Mouse (Mus musculus) kidney, postnatal 0 days (tissue): ENCODE measurements around the gene Nrd1. TPM values are rescaled to one million over a fixed set of nuclear protein-coding genes. Genes with fewer than 3 reads are reported as not detected.
A peak's percentile ranks its signal among the peaks of the same experiment; 100 is the strongest.

ENCODE experiments used
- ATAC-seq: fragments of 200-750 bp; cut with Nextera tagmentation; replicated peaks from 2 replicates; pipeline ENCODE4 v1.8.0; 2017; ENCODE audit warnings: low read depth, moderate number of reproducible peaks, moderate TSS enrichment, moderate library complexity; ENCODE audit not compliant: low FRiP score
- DNase-seq: peaks from one replicate; pipeline ENCODE4 v3.0.0-alpha.2; 2016; ENCODE audit warnings: low spot score
- H3K27ac ChIP-seq: fragments of 300-500 bp; sonication (generic); 2 replicates; pipeline ENCODE4 v1.5.1; 2014; ENCODE audit warnings: mild to moderate bottlenecking
- H3K27me3 ChIP-seq: fragments of 300-500 bp; sonication (generic); 2 replicates; pipeline ENCODE4 v1.6.1; 2014; ENCODE audit warnings: low read length, mixed read lengths; ENCODE audit not compliant: insufficient read depth
- H3K36me3 ChIP-seq: fragments of 300-500 bp; sonication (generic); 2 replicates; pipeline ENCODE4 v1.6.1; 2014; ENCODE audit warnings: low read length, mixed read lengths; ENCODE audit not compliant: insufficient read depth
- H3K4me1 ChIP-seq: fragments of 300-500 bp; sonication (generic); replicated peaks from 2 replicates; pipeline ENCODE4 v1.6.1; 2014; ENCODE audit warnings: antibody characterized with exemption, low read length, mixed read lengths; ENCODE audit not compliant: insufficient read depth
- H3K4me2 ChIP-seq: fragments of 300-500 bp; sonication (generic); 2 replicates; pipeline ENCODE4 v1.6.1; 2014; ENCODE audit warnings: mild to moderate bottlenecking, low read length, moderate library complexity, mixed read lengths
- H3K4me3 ChIP-seq: fragments of 300-500 bp; sonication (generic); replicated peaks from 2 replicates; pipeline ENCODE4 v1.5.1; 2014; ENCODE audit warnings: low read depth, low read length
- H3K9ac ChIP-seq: fragments of 300-500 bp; sonication (generic); 2 replicates; pipeline ENCODE4 v1.6.1; 2014; ENCODE audit warnings: low read depth, low read length
- H3K9me3 ChIP-seq: fragments of 300-500 bp; sonication (generic); replicated peaks from 2 replicates; pipeline ENCODE4 v1.6.1; 2016; ENCODE audit warnings: low read length, inconsistent platforms, mixed read lengths
- CTCF ChIP-seq: IDR thresholded peaks from 2 replicates; pipeline ENCODE4 v1.5.1; 2016; ENCODE audit warnings: antibody characterized with exemption, low read depth, mild to moderate bottlenecking, moderate library complexity
- WGBS: fragments of 180-500 bp; shearing (Covaris S2); extraction: QIAGEN DNeasy Blood & Tissue Kit; methylation state at CpG from one replicate; pipeline ENCODE4 v1.1.7; 2014; 5-methylcytosine and 5-hydroxymethylcytosine counted together
- polyA plus RNA-seq: library from polyadenylated mRNA; unstranded; fragments of >200 nt; fragmentation: Nextera tagmentation; extraction: Ambion mirVana; gene quantifications from 2 replicates; pipeline ENCODE4 v1.2.1, GENCODE M21; 2015

Nrd1 gene
- polyA plus RNA-seq, 1 experiment from 2014 or later, result 43.5 TPM

DNA sequence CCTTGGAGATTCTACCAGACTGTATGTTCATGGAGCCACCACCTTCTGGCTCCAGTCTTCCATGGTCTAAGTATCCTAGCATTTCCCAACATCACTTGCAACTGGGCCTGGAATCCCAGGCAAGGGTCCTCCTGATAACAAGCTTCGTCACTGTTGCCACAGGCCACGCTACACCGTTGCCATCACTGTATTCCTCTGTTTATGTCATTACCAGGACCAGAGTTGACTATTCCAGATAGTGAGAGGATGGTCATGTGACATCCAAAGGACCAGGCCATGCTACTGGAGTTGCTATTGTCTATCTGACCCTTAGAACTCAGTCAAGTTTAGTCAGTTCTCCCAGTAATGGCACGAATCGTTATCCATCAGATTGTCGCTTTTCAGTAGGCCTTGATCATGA is 9.9 kb upstream of the Nrd1 start:
- Histone ChIP-seq H3K27ac (no peak overlapping the region), H3K4me1 (no peaks in the 10 kb centered on the region), H3K4me2 (no peak overlapping the region), H3K27me3 (no peaks in the 10 kb centered on the region), H3K36me3 (no peaks in the 10 kb centered on the region), H3K9me3 (no peaks in the 10 kb centered on the region), H3K9ac (no peak overlapping the region), H3K4me3 (no peak overlapping the region)
- ATAC-seq (no peak), DNase-seq (no peak)
- TF ChIP-seq CTCF, result no peak
- WGBS, result 89% methylated on average over 6 of the region's 6 CpGs

DNA sequence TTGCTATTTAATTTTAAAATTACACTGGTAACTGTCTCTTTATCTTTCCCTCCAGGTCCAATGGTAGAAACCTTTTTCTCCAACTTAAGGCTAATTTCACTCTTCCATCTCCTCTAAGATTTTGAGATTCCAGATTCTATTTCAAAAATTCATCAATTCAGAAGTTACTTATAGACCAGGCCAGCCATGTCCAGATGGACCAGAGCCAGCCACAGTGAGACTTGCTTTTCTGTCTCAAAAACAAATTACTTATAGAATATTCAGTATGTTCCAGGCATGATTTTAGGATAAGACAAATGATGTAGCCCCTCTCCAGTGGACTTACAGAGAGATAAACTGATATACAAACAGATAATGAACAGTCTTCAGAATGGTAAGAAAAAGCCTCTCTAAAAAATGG is 8.6 kb upstream of the Nrd1 start:
- TF ChIP-seq CTCF, result no peak

DNA sequence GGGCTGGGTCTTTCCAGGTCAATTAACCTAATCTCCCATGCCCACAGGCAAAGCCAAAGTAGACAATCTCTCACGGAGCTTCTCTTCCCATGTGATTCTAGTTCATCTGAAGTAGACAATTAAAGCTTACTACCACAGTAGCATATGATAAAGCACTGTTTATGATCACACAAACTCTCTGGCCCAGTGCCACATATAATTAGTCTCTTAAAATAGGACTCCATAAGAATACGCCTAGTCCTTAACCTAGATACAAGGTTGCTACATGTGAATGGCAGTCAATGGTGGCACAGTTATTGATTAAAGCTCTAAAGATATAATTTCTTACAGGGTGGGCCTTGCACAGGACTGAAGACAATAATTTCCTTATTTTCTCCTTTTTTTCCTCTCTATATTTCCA is 7.5 kb upstream of the Nrd1 start:
- Histone ChIP-seq H3K27ac (no peak overlapping the region), H3K27me3 (no peaks in the 10 kb centered on the region), H3K9me3 (no peaks in the 10 kb centered on the region), H3K9ac (no peak overlapping the region), H3K36me3 (no peaks in the 10 kb centered on the region), H3K4me1 (no peaks in the 10 kb centered on the region), H3K4me2 (no peak overlapping the region), H3K4me3 (no peak overlapping the region)
- whole genome bisulfite sequencing, result 57% methylated on average over 2 of the region's 2 CpGs
- TF ChIP-seq CTCF, result no peak
- ATAC-seq, result no peak
- DNase-seq, result no peak

More for the DNA sequence above, 8.6 kb upstream of the Nrd1 start:
- no peak overlapping the region for H3K4me3 ChIP-seq
- H3K36me3 ChIP-seq, result no peaks in the 10 kb centered on the region
- ATAC-seq (no peak), DNase-seq (no peak)
- H3K4me2 ChIP-seq, result no peak overlapping the region
- H3K9me3 ChIP-seq, result no peaks in the 10 kb centered on the region
- H3K27me3 ChIP-seq, result no peaks in the 10 kb centered on the region
- H3K9ac ChIP-seq, result no peak overlapping the region
- no peaks in the 10 kb centered on the region for H3K4me1 ChIP-seq
- no peak overlapping the region for H3K27ac ChIP-seq

DNA sequence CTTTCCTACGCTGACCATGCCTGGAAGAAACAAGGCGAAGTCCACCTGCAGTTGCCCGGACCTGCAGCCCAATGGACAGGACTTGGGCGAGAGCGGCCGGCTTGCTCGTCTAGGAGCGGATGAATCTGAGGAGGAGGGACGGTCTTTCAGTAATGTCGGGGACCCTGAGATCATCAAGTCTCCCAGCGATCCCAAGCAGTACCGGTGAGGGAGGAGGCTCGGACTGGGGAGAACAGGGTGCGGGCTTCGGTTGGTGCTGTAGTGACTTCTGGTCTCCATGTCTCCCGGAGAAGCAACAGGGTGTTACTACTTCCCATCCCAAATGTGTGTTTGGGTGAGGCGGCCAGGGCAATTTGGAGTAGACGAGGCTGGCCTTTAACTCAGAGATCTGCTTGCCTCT is 506 bp downstream of the Nrd1 start:
- no peaks in the 10 kb centered on the region for H3K36me3 ChIP-seq
- no peaks in the 10 kb centered on the region for H3K27me3 ChIP-seq
- H3K27ac ChIP-seq, result peak overlapping the region; percentile 96
- H3K4me2 ChIP-seq, result peak overlapping the region; percentile 76
- no peaks in the 10 kb centered on the region for H3K9me3 ChIP-seq
- peak overlapping the region; percentile 85 for H3K9ac ChIP-seq
- ATAC-seq (no peak; the same call in 1 of the 2 replicates), DNase-seq (peak; percentile 64)
- H3K4me3 ChIP-seq, result peak overlapping the region; percentile 77
- TF ChIP-seq CTCF, result no peak
- no peaks in the 10 kb centered on the region; the same call in 1 of the 2 replicates for H3K4me1 ChIP-seq
- WGBS, result under 1% methylated on average over 18 of the region's 18 CpGs

DNA sequence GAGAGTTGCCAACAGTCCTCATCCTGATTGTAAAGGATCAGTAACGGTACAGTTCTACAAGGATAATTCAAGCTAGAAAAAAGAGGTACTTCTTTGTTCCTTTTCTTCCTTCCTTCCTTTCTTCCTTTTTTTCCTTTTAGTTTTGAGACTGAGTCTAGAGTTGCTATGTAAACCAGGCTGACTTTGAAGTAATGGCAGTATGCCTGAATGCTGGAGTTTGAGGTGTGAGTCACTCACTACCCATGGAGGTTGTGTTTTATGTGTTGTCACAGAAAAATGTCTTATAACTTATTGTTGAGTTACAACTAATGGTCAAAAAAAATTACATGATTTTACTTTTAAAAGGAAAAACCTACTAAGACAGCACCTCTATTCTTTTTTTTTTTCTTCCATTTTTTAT is 7.6 kb downstream of the Nrd1 start:
- WGBS, result 89% methylated on average over 1 of the region's 1 CpGs
- ATAC-seq (no peak), DNase-seq (no peak)
- H3K27ac ChIP-seq, result no peak overlapping the region
- TF ChIP-seq CTCF, result no peak
- no peaks in the 10 kb centered on the region for H3K27me3 ChIP-seq
- H3K36me3 ChIP-seq, result peaks cover 4% of the 10 kb centered on the region; the same call in 1 of the 2 replicates
- H3K4me2 ChIP-seq, result no peak overlapping the region
- H3K4me1 ChIP-seq, result no peaks in the 10 kb centered on the region
- no peak overlapping the region for H3K4me3 ChIP-seq
- no peak overlapping the region for H3K9ac ChIP-seq
- H3K9me3 ChIP-seq, result no peaks in the 10 kb centered on the region

DNA sequence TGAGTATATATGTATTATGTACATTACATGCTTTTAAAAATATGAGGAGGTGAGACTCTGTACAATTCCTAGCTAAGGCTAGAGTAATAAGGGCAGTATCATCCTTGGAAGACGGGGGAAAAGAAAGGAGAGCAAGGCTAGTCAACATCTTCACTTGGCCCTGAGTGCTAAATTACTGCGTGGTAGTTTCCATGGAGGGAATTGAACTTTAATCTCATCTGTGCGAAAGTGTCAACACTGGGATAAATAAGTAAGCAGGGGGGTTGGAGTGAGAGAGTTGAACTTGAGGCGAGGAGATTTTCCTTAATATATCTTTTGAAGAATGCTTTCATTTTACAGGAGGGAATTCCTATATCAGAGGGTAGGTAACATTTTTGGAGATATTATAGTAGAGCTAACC is 13.6 kb downstream of the Nrd1 start:
- Histone ChIP-seq H3K36me3 (peaks cover 7% of the 10 kb centered on the region), H3K9ac (no peak overlapping the region), H3K27ac (no peak overlapping the region), H3K4me1 (no peaks in the 10 kb centered on the region), H3K4me2 (no peak overlapping the region), H3K27me3 (no peaks in the 10 kb centered on the region), H3K9me3 (no peaks in the 10 kb centered on the region), H3K4me3 (no peak overlapping the region)
- DNase-seq (no peak), ATAC-seq (no peak)
- WGBS, result 96% methylated on average over 4 of the region's 4 CpGs
- TF ChIP-seq CTCF, result no peak

DNA sequence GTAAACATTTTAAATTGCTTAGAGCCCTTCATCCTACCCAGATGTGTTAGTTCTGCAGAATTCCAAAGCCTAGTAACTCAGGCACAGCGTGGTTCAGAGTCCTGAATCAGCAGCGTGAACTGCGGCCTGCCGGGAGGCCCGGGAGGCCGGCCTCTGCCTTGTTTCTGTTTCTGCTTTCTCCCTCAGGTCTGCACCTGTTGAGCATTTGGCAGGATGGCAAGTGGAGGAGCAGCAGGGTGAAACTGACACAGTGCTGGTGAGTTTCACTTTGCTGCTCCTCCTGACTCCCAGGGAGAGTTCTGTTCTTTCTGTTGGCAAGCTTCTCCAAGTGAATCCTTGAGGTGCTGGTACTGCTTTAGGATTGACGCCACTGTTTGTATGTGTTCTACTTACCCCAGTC is 17.0 kb downstream of the Nrd1 start:
- DNase-seq (no peak), ATAC-seq (no peak)
- 73% methylated on average over 7 of the region's 7 CpGs for WGBS
- Histone ChIP-seq H3K9ac (no peak overlapping the region), H3K27ac (no peak overlapping the region), H3K4me2 (no peak overlapping the region), H3K4me3 (no peak overlapping the region), H3K4me1 (no peaks in the 10 kb centered on the region), H3K27me3 (no peaks in the 10 kb centered on the region), H3K36me3 (peaks cover 11% of the 10 kb centered on the region), H3K9me3 (no peaks in the 10 kb centered on the region)
- TF ChIP-seq CTCF, result no peak
